Mouse (Mus musculus) bone marrow macrophage, adult 2 months (primary cell): Measurements from ENCODE around the gene Camk2g.

Experiments
- CTCF ChIP-seq: IDR thresholded peaks from 2 replicates; pipeline ENCODE4 v1.5.1; 2012; ENCODE audit warnings: low read depth, mild to moderate bottlenecking, low read length, moderate library complexity
- POLR2A ChIP-seq: IDR thresholded peaks from 2 replicates; pipeline ENCODE4 v1.6.1; 2012; ENCODE audit warnings: mild to moderate bottlenecking, low read depth, low read length, borderline replicate concordance

DNA sequence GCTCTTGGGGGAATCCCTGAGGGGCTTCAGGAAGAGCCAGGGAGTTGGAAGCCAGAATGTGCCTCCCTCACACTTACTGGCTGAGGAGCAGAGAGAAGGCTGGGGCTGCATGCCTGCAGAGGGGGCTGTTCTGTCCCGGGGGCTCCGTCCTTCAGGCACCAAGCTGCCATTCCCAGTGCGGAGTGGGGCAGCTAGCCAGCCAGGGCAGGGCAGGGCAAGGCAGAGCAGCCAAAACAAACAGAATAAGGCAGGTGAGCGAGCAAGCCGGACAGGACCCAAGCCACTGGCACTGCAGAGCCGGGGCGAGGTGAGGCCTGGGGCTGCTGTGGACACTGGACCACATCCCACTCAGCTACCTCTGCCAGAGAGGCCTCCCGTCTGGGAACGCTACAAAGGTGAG is 52.6 kb downstream of the Camk2g start:
- TF ChIP-seq POLR2A (no peak), CTCF (no peak)
